Mouse (Mus musculus) intestine, postnatal 0 days (tissue): ENCODE measurements around the gene Rora. TPM values are rescaled to one million over a fixed set of nuclear protein-coding genes. Genes with fewer than 3 reads are reported as not detected.

Experiments
- ATAC-seq: fragments of 200-750 bp; cut with Nextera tagmentation; 2 replicates; pipeline ENCODE4 v1.8.0; 2017; ENCODE audit warnings: mild to moderate bottlenecking, moderate TSS enrichment, moderate library complexity
- H3K27ac ChIP-seq: fragments of 300-500 bp; sonication (generic); 2 replicates; pipeline ENCODE4 v1.5.1; 2014; ENCODE audit warnings: mild to moderate bottlenecking, low read depth, low read length, moderate library complexity
- H3K27me3 ChIP-seq: fragments of 300-500 bp; sonication (generic); replicated peaks from 2 replicates; pipeline ENCODE4 v1.6.1; 2014; ENCODE audit warnings: low read length, mixed read lengths; ENCODE audit not compliant: control insufficient read depth, insufficient read depth
- H3K36me3 ChIP-seq: fragments of 300-500 bp; sonication (generic); 2 replicates; pipeline ENCODE4 v1.6.1; 2014; ENCODE audit warnings: mild to moderate bottlenecking, moderate library complexity; ENCODE audit not compliant: control insufficient read depth, insufficient read depth
- H3K4me1 ChIP-seq: fragments of 300-500 bp; sonication (generic); replicated peaks from 2 replicates; pipeline ENCODE4 v1.6.1; 2014; ENCODE audit warnings: antibody characterized with exemption, low read length, mixed read lengths; ENCODE audit not compliant: control insufficient read depth, insufficient read depth
- H3K4me2 ChIP-seq: fragments of 300-500 bp; sonication (generic); replicated peaks from 2 replicates; pipeline ENCODE4 v1.6.1; 2014; ENCODE audit warnings: low read depth, mild to moderate bottlenecking, moderate library complexity
- H3K4me3 ChIP-seq: fragments of 300-500 bp; sonication (generic); 2 replicates; pipeline ENCODE4 v1.5.1; 2014; ENCODE audit warnings: low read depth, low read length
- H3K9ac ChIP-seq: fragments of 300-500 bp; sonication (generic); 2 replicates; pipeline ENCODE4 v1.6.1; 2014; ENCODE audit warnings: mild to moderate bottlenecking, low read depth, low read length
- H3K9me3 ChIP-seq: fragments of 300-500 bp; sonication (generic); 2 replicates; pipeline ENCODE4 v1.6.1; 2016; ENCODE audit warnings: mixed run types; ENCODE audit not compliant: control insufficient read depth
- CTCF ChIP-seq: sonication (generic); IDR thresholded peaks from 2 replicates; pipeline ENCODE4 v1.5.1; 2016; ENCODE audit warnings: low read depth, mild to moderate bottlenecking, control low read depth, antibody characterized with exemption, moderate library complexity
- WGBS: fragments of 180-500 bp; shearing (Covaris S2); extraction: QIAGEN DNeasy Blood & Tissue Kit; methylation state at CpG from one replicate; pipeline ENCODE4 v1.1.7; 2014; 5-methylcytosine and 5-hydroxymethylcytosine counted together
- polyA plus RNA-seq: library from polyadenylated mRNA; unstranded; fragments of >200 nt; fragmentation: Nextera tagmentation; extraction: Ambion mirVana; gene quantifications from 2 replicates; pipeline ENCODE4 v1.2.1, GENCODE M21; 2015

Rora gene
- polyA plus RNA-seq, 1 experiment from 2014 or later, result 4.7 TPM

GRCm38 (mm10) chr9:69381741-69382140, 728.2 kb downstream of the Rora start:
- Histone ChIP-seq H3K9ac (no peak overlapping the region), H3K4me1 (no peaks in the 10 kb centered on the region), H3K27me3 (no peaks in the 10 kb centered on the region), H3K4me2 (peak overlapping the region; percentile 37), H3K36me3 (no peaks in the 10 kb centered on the region), H3K4me3 (no peak overlapping the region), H3K27ac (no peak overlapping the region), H3K9me3 (no peaks in the 10 kb centered on the region)
- peak; percentile 51; the same call in 1 of the 2 replicates for TF ChIP-seq CTCF
- 48% methylated on average over 7 of the region's 7 CpGs for WGBS
- no peak; the same call in 1 of the 2 replicates for ATAC-seq

GRCm38 (mm10) chr9:69384475-69384874, 730.9 kb downstream of the Rora start:
- no peaks in the 10 kb centered on the region for H3K9me3 ChIP-seq
- H3K4me3 ChIP-seq, result no peak overlapping the region
- no peak overlapping the region for H3K9ac ChIP-seq
- H3K27me3 ChIP-seq, result no peaks in the 10 kb centered on the region
- TF ChIP-seq CTCF, result no peak
- no peaks in the 10 kb centered on the region for H3K36me3 ChIP-seq
- WGBS, result 83% methylated on average over 17 of the region's 17 CpGs
- H3K4me1 ChIP-seq, result no peaks in the 10 kb centered on the region
- no peak for ATAC-seq
- no peak overlapping the region for H3K4me2 ChIP-seq
- no peak overlapping the region for H3K27ac ChIP-seq

- TF ChIP-seq CTCF, result no peak
- H3K4me3 ChIP-seq, result no peak overlapping the region
- WGBS, result 59% methylated on average over 1 of the region's 1 CpGs
- H3K9me3 ChIP-seq, result no peaks in the 10 kb centered on the region
- H3K36me3 ChIP-seq, result no peaks in the 10 kb centered on the region
- H3K4me2 ChIP-seq, result no peak overlapping the region
- no peaks in the 10 kb centered on the region for H3K27me3 ChIP-seq
- no peak overlapping the region for H3K9ac ChIP-seq
- ATAC-seq, result no peak
- no peak overlapping the region for H3K27ac ChIP-seq
- no peaks in the 10 kb centered on the region for H3K4me1 ChIP-seq
Measured at GRCm38 (mm10) chr9:69384905-69385304, 731.3 kb downstream of the Rora start.

GRCm38 (mm10) chr9:69387296-69387695, 733.7 kb downstream of the Rora start:
- Histone ChIP-seq H3K36me3 (no peaks in the 10 kb centered on the region), H3K9me3 (no peaks in the 10 kb centered on the region), H3K4me1 (no peaks in the 10 kb centered on the region), H3K27me3 (no peaks in the 10 kb centered on the region), H3K27ac (no peak overlapping the region), H3K9ac (no peak overlapping the region), H3K4me2 (no peak overlapping the region), H3K4me3 (no peak overlapping the region)
- ATAC-seq, result no peak
- no peak for TF ChIP-seq CTCF
- 68% methylated on average over 4 of the region's 4 CpGs for WGBS

GRCm38 (mm10) chr9:69390631-69391030, 737.0 kb downstream of the Rora start:
- no peaks in the 10 kb centered on the region for H3K36me3 ChIP-seq
- H3K27ac ChIP-seq, result no peak overlapping the region
- TF ChIP-seq CTCF, result no peak
- no peaks in the 10 kb centered on the region for H3K27me3 ChIP-seq
- H3K4me3 ChIP-seq, result no peak overlapping the region
- ATAC-seq, result no peak
- no peak overlapping the region for H3K4me2 ChIP-seq
- H3K9me3 ChIP-seq, result no peaks in the 10 kb centered on the region
- WGBS, result 84% methylated on average over 4 of the region's 4 CpGs
- H3K9ac ChIP-seq, result no peak overlapping the region
- H3K4me1 ChIP-seq, result no peaks in the 10 kb centered on the region

GRCm38 (mm10) chr9:69394234-69394633, 740.6 kb downstream of the Rora start:
- TF ChIP-seq CTCF, result no peak
- ATAC-seq, result no peak
- 90% methylated on average over 5 of the region's 5 CpGs for WGBS
- Histone ChIP-seq H3K27me3 (no peaks in the 10 kb centered on the region), H3K36me3 (no peaks in the 10 kb centered on the region), H3K9me3 (no peaks in the 10 kb centered on the region), H3K4me3 (no peak overlapping the region), H3K4me2 (no peak overlapping the region), H3K9ac (no peak overlapping the region), H3K27ac (no peak overlapping the region), H3K4me1 (peaks cover 5% of the 10 kb centered on the region; the same call in 1 of the 2 replicates)

GRCm38 (mm10) chr9:69397432-69397759, 743.8 kb downstream of the Rora start:
- Histone ChIP-seq H3K4me1 (peaks cover 5% of the 10 kb centered on the region; the same call in 1 of the 2 replicates), H3K27me3 (no peaks in the 10 kb centered on the region), H3K4me3 (peak overlapping the region; percentile 63), H3K27ac (peak overlapping the region; percentile 83; the same call in 1 of the 2 replicates), H3K9ac (peak overlapping the region; percentile 84), H3K36me3 (no peaks in the 10 kb centered on the region), H3K9me3 (no peaks in the 10 kb centered on the region), H3K4me2 (peak overlapping the region; percentile 94)
- ATAC-seq, result no peak
- TF ChIP-seq CTCF, result no peak
- 45% methylated on average over 2 of the region's 2 CpGs for WGBS
